Mouse (Mus musculus): Measurements from ENCODE around the gene Hist1h3g.
"Not testable (repeated sequence)": the region's sequence is repeated elsewhere in the genome, so short reads cannot be mapped to it uniquely, and the experiment has no call there.

Hist1h3g gene

GRCm38 (mm10) chr13:23534368-23535131 is 672 bp upstream of the Hist1h3g start:
- peak; percentile 82 for DNase-seq (ENCODE audit: low read depth, low spot score)

DNA sequence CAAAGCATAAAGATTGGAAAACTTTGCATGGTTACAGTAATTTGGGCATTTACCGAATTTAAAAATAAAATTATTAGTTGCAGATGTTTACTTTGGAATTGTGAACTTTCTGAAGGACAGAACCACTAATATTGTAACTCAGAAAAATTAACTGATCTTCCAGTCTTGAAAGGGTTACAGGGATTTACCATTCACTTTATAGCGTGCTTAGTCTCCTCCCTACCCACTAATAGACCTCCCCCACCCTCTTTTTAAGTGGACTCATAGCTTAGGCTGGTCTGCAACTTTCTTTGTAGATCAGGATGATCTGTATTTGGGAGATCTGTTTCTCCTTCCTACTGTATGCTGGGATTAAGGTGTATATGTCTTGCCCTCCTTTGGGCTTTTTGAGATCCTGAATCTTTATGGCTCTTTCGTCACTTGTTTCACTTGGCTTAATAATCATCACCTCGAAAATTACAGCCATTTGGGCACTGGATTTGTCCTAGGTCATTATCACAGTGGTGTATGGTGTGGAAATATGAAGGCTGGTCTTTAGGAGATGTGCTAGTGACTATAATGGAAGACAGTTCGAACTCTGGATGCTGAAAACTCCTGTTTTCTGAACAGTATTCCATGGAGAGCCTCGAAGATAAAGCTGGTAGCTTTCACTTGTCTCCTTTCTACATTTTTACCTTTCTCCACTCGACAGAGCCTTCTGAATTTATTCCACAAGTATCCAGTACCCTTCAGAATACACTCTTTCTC is 1.0 kb downstream of the Hist1h3g start:
- DNase-seq (ENCODE audit: low read depth, low spot score) = peak; percentile 63

DNA sequence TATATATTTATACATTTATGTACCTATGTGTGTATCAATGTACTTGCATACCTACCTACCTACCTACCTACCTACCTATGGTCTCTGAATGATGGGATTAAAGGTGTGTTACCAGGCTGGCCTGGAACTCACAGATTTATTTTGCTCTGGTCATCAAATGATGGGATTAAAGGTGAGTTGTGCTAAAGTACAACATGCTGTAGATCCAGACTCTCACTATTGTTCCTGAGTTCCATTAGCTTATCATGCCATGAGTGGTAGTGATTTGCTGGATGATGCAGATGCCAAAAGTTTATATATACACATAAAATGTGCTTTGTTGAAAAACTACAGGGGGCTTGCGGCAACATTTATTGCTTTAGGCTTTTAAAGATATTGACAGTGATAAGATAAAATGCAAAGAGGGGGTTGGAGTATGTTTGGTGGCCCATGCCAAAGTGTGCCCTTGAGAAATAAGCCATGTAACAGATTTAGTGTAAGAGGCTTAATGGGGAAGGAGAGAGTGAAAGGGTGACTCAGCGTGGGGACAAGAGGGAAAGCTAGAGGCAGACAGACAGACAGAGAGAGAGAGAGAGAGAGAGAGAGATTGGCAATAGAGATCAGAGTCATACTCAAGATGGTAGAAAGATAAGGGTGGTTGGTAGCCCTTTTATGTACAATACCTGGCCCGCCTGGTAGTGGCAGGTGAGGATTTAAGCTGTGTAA is 1.9 kb downstream of the Hist1h3g start:
- DNase-seq (ENCODE audit: low read depth, low spot score) = no peak

DNA sequence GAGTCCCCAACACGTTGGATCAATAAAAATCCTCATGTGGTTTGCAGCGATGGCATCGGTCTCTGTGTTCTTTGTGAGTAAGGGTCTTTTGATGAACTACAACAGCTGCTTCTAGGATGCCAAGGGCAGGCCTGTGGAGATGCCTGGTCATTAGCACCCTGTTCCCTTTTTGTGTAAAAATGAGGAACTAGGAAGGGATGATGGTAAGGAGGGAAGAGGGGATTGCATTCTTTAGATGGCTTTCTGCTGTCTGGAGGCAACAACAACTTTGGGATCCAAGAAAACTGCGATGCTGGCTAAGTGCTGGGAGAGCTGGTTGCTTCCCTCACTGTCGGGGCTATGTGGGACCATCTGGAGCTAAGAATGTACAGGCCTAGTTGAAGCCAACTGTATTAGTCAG is 3.0 kb downstream of the Hist1h3g start:
- no peak for DNase-seq (ENCODE audit: low read depth, low spot score)

DNA sequence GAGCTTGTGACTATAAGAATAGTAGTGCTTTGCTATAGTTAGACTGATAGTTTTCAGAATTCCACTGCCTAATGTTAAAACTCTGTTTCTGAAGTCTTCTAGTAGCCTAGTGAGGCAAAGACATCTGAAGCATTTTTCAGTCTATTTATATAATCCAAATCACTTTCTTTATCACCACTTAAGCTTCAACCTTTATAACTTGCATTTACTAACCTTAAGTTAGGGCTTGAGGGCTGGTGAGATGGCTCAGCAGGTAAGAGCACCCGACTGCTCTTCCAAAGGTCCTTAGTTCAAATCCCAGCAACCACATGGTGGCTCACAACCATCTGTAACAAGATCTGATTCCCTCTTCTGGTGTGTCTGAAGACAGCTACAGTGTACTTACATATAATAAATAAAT is 4.6 kb downstream of the Hist1h3g start:
- not testable (repeated sequence) for DNase-seq (ENCODE audit: low read depth, low spot score)

DNA sequence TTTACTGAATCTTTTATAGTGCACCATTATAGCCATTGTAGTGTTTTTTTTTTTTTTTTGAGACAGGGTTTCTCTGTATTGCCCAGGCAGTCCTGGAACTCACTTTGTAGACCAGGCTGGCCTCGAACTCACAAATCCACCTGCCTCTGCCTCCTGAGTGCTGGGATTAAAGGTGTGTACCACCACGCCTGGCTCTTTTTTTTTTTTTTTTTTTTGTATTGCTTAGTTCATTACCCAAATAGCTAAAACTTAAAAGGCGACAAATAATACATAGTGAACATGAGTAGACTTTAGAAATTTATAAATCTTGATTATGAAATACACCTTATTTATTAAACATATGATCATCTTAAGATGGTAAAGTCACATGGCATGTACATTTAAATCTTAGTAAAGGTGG is 6.3 kb downstream of the Hist1h3g start:
- DNase-seq (ENCODE audit: low read depth, low spot score) = no peak

- peak; percentile 62 for DNase-seq (ENCODE audit: low read depth, low spot score)
Measured at GRCm38 (mm10) chr13:23542225-23542980, 7.2 kb downstream of the Hist1h3g start.

DNA sequence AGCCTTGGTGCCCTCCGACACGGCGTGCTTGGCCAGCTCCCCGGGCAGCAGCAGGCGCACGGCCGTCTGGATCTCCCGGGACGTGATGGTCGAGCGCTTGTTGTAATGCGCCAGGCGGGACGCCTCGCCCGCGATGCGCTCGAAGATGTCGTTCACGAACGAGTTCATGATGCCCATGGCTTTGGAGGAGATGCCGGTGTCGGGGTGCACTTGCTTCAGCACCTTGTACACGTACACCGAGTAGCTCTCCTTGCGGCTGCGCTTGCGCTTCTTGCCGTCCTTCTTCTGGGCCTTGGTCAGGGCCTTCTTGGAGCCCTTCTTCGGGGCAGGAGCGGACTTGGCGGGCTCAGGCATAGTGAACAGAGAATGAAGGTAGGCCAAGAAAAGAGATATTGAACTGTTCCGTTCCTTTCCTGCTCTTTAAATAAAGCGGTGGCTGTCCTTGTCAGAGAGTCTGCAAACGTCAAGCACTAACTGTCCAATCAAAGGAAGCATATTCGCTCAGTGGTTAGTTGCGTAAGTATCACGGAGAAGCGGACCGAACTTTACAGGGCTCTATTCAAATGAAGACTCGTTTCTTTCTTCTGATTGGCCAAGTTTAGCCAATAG is 7.9 kb downstream of the Hist1h3g start, which contains the start of gene Hist1h2bh:
TSS of gene Hist1h2bh (minus strand) at position 394 of the 609 bp plus-strand sequence.
- peak; percentile 98 for DNase-seq (ENCODE audit: low read depth, low spot score)

- DNase-seq (ENCODE audit: low read depth, low spot score) = peak; percentile 96
Measured at GRCm38 (mm10) chr13:23543965-23544786, 9.0 kb downstream of the Hist1h3g start, which contains the start of gene Hist1h3f. Gene Hist1h3f (plus strand): TSS chr13:23544052.

DNA sequence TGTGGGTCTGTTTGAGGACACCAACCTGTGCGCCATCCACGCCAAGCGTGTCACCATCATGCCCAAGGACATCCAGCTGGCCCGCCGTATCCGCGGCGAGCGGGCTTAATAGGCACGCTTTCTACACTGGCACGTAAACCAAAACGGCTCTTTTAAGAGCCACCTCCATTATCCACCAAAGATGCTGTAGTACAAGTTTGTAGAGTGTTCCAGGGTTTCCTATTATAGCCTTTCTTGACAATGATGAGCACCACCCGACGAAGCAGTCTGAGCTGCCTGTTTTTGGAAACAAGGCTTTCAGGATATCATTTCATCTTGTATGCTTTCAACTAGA is 9.5 kb downstream of the Hist1h3g start:
- not testable (repeated sequence) for DNase-seq (ENCODE audit: low read depth, low spot score)

DNA sequence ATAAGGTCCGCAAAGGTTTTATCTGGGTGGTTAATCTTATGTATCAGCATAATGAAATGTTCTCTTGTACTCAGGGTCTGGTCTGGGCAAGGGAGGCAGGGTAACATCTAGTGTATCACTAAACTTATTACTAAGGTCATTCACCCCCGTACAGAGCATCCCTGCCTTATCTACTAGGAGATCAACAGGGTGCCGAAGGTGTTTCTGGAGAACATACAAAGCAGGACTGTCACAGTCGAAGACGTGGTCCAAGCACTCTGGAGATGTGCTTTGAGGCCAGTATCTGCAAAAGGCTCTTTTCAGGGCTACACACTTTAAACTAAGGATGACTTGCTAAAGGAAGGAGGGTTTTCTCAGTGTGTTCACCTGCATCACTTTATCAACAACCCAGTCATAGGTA is 11.5 kb downstream of the Hist1h3g start:
- DNase-seq (ENCODE audit: low read depth, low spot score) = no peak

DNA sequence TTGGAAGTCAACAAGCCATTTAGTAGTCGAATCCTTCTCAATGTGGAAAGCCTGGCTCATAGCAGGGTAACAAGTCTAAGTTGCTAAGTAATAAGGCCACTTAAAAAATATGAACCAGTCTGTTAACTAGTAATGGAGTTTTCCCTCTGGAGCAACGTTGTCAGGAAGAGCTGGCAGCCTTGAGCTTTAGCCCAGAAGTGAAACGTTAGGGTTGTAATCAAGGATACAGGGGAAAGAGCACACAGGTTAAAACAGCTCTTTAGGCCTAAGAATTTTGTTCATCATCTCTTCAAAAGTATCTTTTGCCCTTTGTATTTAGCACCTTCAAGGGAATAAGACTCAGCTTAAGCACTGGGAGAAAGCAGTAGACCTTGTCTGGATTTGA is 15.5 kb downstream of the Hist1h3g start:
- DNase-seq (ENCODE audit: low read depth, low spot score) = peak; percentile 69

DNA sequence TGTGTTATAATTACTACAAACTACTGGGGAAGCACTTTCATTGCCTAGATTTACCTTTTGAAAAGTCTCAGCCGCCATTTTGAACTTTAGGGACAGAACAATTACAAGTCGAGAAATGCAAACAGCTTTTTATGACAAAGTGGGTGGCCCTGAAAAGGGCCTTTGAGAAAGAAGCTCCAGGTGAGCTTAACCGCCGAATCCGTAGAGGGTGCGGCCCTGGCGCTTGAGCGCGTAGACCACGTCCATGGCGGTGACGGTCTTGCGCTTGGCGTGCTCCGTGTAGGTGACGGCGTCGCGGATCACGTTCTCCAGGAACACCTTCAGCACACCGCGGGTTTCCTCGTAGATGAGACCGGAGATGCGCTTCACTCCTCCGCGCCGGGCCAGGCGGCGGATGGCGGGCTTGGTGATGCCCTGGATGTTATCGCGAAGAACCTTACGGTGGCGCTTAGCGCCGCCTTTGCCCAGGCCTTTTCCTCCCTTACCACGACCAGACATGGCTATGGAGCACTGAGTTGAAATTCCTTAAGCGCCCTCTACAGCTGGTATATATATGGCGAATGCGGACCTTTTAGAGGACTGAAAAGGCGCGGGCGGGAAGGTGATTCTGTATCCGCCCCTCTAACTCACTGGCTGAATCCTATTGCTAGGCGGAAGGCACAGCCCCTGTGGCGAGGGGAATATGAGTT is 16.1 kb downstream of the Hist1h3g start, which contains the start of gene Hist1h4f:
TSS of gene Hist1h4f (minus strand) at position 503 of the 689 bp plus-strand sequence.
- peak; percentile 98 for DNase-seq (ENCODE audit: low read depth, low spot score)

- DNase-seq (ENCODE audit: low read depth, low spot score) = no peak
Measured at GRCm38 (mm10) chr13:23551931-23552914, 17.0 kb downstream of the Hist1h3g start.

DNA sequence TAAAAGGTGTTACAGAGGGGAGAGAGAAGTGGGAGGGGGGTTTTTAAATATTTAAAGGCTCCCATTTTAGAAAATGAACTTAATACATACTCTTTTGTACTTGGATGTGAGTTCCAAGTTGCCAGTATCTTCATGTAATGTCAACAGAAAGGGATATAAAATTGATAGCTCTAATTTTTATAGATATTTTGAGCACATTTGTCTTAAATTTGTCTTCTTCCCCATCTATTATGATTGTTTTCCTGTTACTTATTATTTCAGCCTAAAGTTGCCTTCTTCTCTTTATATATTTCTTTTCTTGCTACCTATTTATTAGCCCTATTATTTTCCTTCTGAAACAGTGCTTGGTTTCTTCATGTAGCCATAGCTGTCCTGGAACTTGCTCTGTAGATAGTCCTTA is 17.7 kb downstream of the Hist1h3g start, which contains the start of gene Hist1h1d:
TSS of gene Hist1h1d (plus strand) at position 301 of the 400 bp plus-strand sequence.
- DNase-seq (ENCODE audit: low read depth, low spot score) = no peak

DNA sequence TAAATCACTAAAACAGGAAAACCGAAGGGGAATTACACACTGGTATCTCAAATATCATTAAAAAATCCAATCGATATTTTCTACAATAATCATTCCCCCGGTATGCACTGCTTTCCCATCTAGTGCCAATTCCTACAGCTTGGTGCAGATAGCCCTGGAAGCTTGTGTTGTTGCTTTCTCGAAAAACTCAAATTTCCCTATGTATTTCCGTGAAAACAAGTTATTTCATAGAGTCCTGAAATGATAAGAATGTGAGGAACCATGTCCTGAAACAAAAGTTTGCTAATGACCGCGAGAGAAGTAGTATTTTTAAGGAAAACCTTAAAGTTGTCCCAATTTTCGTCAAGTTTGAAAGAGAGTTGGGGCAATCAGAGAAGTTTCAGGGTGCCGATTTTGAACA is 19.2 kb downstream of the Hist1h3g start:
- DNase-seq (ENCODE audit: low read depth, low spot score) = peak; percentile 46

GRCm38 (mm10) chr13:23554925-23555838 is 20.0 kb downstream of the Hist1h3g start:
- DNase-seq (ENCODE audit: low read depth, low spot score) = peak; percentile 93
